Mouse (Mus musculus) kidney, adult 11 months (tissue): ENCODE results near the gene Gm28360.
"Not testable (repeated sequence)": the region's sequence is repeated elsewhere in the genome, so short reads cannot be mapped to it uniquely, and the experiment has no call there.

Source experiments
- DNase-seq: peaks from one replicate; pipeline ENCODE4 v3.0.0; 2022

The Gm28360 gene

GRCm38 (mm10) chr1:117829781-117830180, at the start of gene Gm28360:
Gene Gm28360, plus strand, starts transcription at chr1:117830081.
- DNase-seq, result not testable (repeated sequence)

DNA sequence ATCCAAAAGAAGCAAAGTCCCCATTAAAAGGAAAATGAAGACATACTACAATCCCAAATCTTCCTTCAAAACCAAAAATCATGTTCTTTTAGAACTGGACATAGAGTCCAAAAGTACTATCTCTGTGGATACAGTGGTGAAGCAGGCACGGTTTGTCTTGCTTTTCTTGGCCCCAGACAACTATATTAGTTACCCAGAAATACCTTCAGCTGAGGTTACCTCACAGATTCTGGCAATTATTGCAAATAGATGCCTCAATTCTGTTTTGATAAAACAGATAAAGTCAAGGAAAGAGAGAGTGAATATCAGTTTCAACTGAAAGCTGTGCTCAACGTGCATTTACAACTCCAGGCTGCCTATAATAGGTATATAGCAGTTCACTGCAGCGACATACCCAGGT, 49.0 kb upstream of the Gm28360 start, which contains the start of gene B020011L13Rik:
B020011L13Rik (plus strand) TSS at position 301 of the 400 bp plus-strand sequence.
- DNase-seq, result not testable (repeated sequence)

DNA sequence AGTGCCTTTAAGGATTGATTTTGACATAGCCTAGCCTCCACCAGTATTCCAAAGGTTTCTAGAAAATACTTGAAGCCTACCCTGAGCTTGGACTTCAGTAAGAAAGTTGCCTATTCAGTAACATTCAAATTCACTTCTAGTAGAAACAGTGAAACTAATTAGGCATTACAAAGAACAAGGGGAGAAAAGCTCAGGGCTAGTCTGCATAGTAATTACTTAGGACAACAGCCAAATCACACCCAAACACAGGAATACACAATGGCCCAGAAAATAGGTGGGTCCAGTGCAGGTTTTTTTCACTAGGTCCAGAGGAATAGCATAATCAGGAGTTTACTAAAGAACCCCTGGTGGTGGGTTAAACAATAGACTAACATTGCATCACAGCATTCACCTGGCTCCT, 13.6 kb upstream of the Gm28360 start:
- not testable (repeated sequence) for DNase-seq

DNA sequence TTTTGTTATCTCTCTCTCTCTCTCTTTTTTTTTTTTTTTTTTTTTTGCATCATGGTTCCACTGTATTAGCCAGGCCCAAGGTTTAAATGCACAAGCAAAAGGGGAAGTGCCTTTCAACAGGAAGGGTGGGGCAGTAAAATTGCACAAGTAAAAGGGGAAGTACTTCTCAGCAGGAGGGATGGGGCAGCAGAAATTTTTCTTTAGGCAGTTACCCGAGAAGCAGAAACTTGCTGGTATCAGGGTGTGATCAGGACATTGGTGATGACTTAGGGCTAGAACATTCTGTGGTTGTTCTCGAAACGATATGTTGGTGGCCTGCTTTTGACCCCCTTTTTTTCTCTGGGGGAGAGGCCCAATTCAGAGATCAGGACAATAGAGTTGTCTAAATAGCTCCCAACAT, 21.8 kb downstream of the Gm28360 start:
- DNase-seq, result not testable (repeated sequence)
